20 mouse cellular contexts compared by ENCODE assay signal in the genomic region with DNA sequence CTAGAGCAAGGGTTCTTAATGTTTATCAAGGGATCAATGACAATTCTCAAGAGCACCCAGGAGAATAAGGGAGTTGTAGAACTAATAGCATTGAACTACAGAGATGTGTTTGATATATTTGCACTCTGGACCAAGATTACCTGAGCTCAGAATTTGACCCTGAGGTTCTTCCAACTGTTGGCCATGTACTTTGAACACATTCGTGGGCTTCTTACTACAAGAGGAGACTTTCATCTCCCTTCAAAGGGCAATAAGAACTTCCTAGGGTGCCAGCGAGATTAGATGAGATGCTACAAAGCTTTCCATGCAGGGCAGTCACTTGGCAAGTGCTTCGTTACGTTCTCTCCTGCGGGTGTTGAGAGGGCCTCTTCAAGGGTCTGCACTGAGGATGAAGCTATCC. TPM values are rescaled to one million over a fixed set of nuclear protein-coding genes. Genes with fewer than 3 reads are reported as not detected.
DNase-seq lines count a peak whose midpoint lies in the region; ATAC-seq and TF ChIP-seq lines count a peak whose summit lies in the region.
"Had no signal": no experiment of that assay in that cellular context is flagged by ENCODE, and none has a peak within 500 bp of the region (broad histone marks: within the 10 kb centered on the region; RNA-seq: fewer than 3 reads in every experiment).

No protein-coding gene starts in this region.

- H3K4me3 ChIP-seq in liver, embryonic 12.5 days: no peak overlapping the region
- H3K4me3 ChIP-seq in intestine, embryonic 15.5 days (replicated peaks): no peak overlapping the region
- no peak overlapping the region for H3K4me3 ChIP-seq in intestine, postnatal 0 days (ENCODE audit: low read depth, low read length)
- no peak overlapping the region for H3K4me3 ChIP-seq in small intestine, adult 2 months (ENCODE audit: low read depth, low read length)
- H3K4me3 ChIP-seq: embryonic facial prominence, embryonic 12.5 days; forebrain, embryonic 15.5 days; heart, adult 2 months; heart, embryonic 12.5 days; hindbrain, embryonic 10.5 days had no signal

- no peaks in the 10 kb centered on the region for H3K9me3 ChIP-seq in liver, embryonic 12.5 days (replicated peaks)
- no peaks in the 10 kb centered on the region for H3K9me3 ChIP-seq in intestine, embryonic 15.5 days
- no peaks in the 10 kb centered on the region for H3K9me3 ChIP-seq in intestine, postnatal 0 days (ENCODE audit: control insufficient read depth)
- H3K9me3 ChIP-seq: embryonic facial prominence, embryonic 12.5 days; forebrain, embryonic 15.5 days; heart, embryonic 12.5 days; hindbrain, embryonic 10.5 days had no signal

- no peaks in the 10 kb centered on the region for H3K36me3 ChIP-seq in liver, embryonic 12.5 days
- no peaks in the 10 kb centered on the region for H3K36me3 ChIP-seq in intestine, embryonic 15.5 days
- no peaks in the 10 kb centered on the region for H3K36me3 ChIP-seq in intestine, postnatal 0 days (ENCODE audit: control insufficient read depth, insufficient read depth)
- H3K36me3 ChIP-seq in small intestine, adult 2 months (ENCODE audit: control insufficient read depth, insufficient read depth, low read length): no peaks in the 10 kb centered on the region
- H3K36me3 ChIP-seq: embryonic facial prominence, embryonic 12.5 days; forebrain, embryonic 15.5 days; heart, embryonic 12.5 days; hindbrain, embryonic 10.5 days had no signal

- TF ChIP-seq POLR2A in small intestine, adult 2 months (IDR thresholded peaks at IDR 0.05; ENCODE audit: low read depth, low read length): no peak

- no peak for TF ChIP-seq CTCF in intestine, postnatal 0 days (IDR thresholded peaks at IDR 0.05; ENCODE audit: low read depth)
- TF ChIP-seq CTCF in small intestine, adult 2 months (IDR thresholded peaks at IDR 0.05; ENCODE audit: extremely low read depth, insufficient read length, insufficient replicate concordance, low read depth, low read length): no peak

- 0 out of 2 replicates have a peak overlapping the region, but pooled peaks have one; percentile 2 for H3K9ac ChIP-seq in liver, embryonic 12.5 days
- no peak overlapping the region for H3K9ac ChIP-seq in intestine, embryonic 15.5 days
- H3K9ac ChIP-seq in intestine, postnatal 0 days (ENCODE audit: low read depth, low read length): no peak overlapping the region
- H3K9ac ChIP-seq: embryonic facial prominence, embryonic 12.5 days; forebrain, embryonic 15.5 days; heart, embryonic 12.5 days had no signal

- WGBS in liver, embryonic 12.5 days (ENCODE audit: insufficient replicate concordance): 77% methylated on average over 5 of the region's 5 CpGs
- 75% methylated on average over 5 of the region's 5 CpGs for WGBS in intestine, embryonic 15.5 days
- WGBS in intestine, postnatal 0 days: 51% methylated on average over 5 of the region's 5 CpGs
- WGBS in small intestine, adult 2 months: 33% methylated on average over 5 of the region's 5 CpGs

- peaks cover 45% of the 10 kb centered on the region for H3K4me1 ChIP-seq in liver, embryonic 12.5 days
- peaks cover 7% of the 10 kb centered on the region for H3K4me1 ChIP-seq in intestine, embryonic 15.5 days (replicated peaks)
- H3K4me1 ChIP-seq in intestine, postnatal 0 days (replicated peaks; ENCODE audit: control insufficient read depth, insufficient read depth, low read length): peaks cover 7% of the 10 kb centered on the region
- peaks cover 17% of the 10 kb centered on the region for H3K4me1 ChIP-seq in small intestine, adult 2 months (ENCODE audit: control insufficient read depth, insufficient read depth, insufficient read length, low read length)
- H3K4me1 ChIP-seq: forebrain, embryonic 15.5 days had no signal

- ATAC-seq in liver, embryonic 12.5 days: no peak
- ATAC-seq in intestine, embryonic 15.5 days: peak; percentile 26; the same call in 1 of the 2 replicates
- ATAC-seq in intestine, postnatal 0 days: peak; percentile 70
- ATAC-seq: activated CD4-positive, CD25-positive, alpha-beta regulatory T cell, adult 4 months; forebrain, embryonic 15.5 days; Patski had no signal

- peak overlapping the region; percentile 53; the same call in 1 of the 2 replicates for H3K27ac ChIP-seq in liver, embryonic 12.5 days
- no peak overlapping the region for H3K27ac ChIP-seq in intestine, embryonic 15.5 days
- H3K27ac ChIP-seq in intestine, postnatal 0 days (ENCODE audit: low read depth, low read length): peak overlapping the region; percentile 95
- H3K27ac ChIP-seq in small intestine, adult 2 months (ENCODE audit: insufficient read depth, low read depth, low read length): peak overlapping the region; percentile 97
- H3K27ac ChIP-seq: embryonic facial prominence, embryonic 12.5 days; forebrain, embryonic 15.5 days; heart, adult 2 months; hindbrain, embryonic 10.5 days had no signal

- DNase-seq in liver: no peak
- DNase-seq in kidney, postnatal 14 days: no peak
- DNase-seq: adrenal gland, postnatal 14 days; cerebellum, adult 11-12 months; cerebellum, adult 9-10 months; cerebellum, postnatal 25 days; gastrocnemius, postnatal 10 days; heart, adult 2 months had no signal

- no peaks in the 10 kb centered on the region for H3K27me3 ChIP-seq in liver, embryonic 12.5 days (replicated peaks)
- H3K27me3 ChIP-seq in intestine, embryonic 15.5 days (replicated peaks): no peaks in the 10 kb centered on the region
- H3K27me3 ChIP-seq in intestine, postnatal 0 days (replicated peaks; ENCODE audit: control insufficient read depth, insufficient read depth, low read length): no peaks in the 10 kb centered on the region
- H3K27me3 ChIP-seq in small intestine, adult 2 months (ENCODE audit: control insufficient read depth, insufficient read depth, low read length): no peaks in the 10 kb centered on the region
- H3K27me3 ChIP-seq: embryonic facial prominence, embryonic 12.5 days; forebrain, embryonic 15.5 days; Patski had no signal

- H3K4me2 ChIP-seq in liver, embryonic 12.5 days: peak overlapping the region; percentile 26; the same call in 1 of the 2 replicates
- no peak overlapping the region for H3K4me2 ChIP-seq in intestine, embryonic 15.5 days (replicated peaks)
- H3K4me2 ChIP-seq in intestine, postnatal 0 days (replicated peaks; ENCODE audit: low read depth): 0 out of 2 replicates have a peak overlapping the region, but pooled peaks have one; percentile 17
- H3K4me2 ChIP-seq: embryonic facial prominence, embryonic 12.5 days; forebrain, embryonic 15.5 days; heart, embryonic 12.5 days had no signal

RNA-seq across cellular contexts. Expression of a gene that starts 4.2 kb away (rescaled TPM):
- 110 and 115 TPM in 2 replicates for polyA plus RNA-seq in liver, embryonic 12.5 days (2016; fragmentation: Nextera tagmentation; extraction: Ambion mirVana)
- 315 and 329 TPM in 2 replicates for polyA plus RNA-seq in intestine, embryonic 15.5 days (2015; fragmentation: Nextera tagmentation; extraction: Ambion mirVana)
- 1,862 and 1,917 TPM in 2 replicates for polyA plus RNA-seq in intestine, postnatal 0 days (2015; fragmentation: Nextera tagmentation; extraction: Ambion mirVana)
- 73.3 and 185 TPM in 2 replicates for polyA plus RNA-seq in small intestine, adult 2 months (2012; rRNA removed)

RNA-seq across cellular contexts. Expression of a gene that starts 6.5 kb away (rescaled TPM):
- 0.04 TPM in 1 of 2 replicates, not detected in the other for polyA plus RNA-seq in liver, embryonic 12.5 days (2016; fragmentation: Nextera tagmentation; extraction: Ambion mirVana)
- polyA plus RNA-seq in intestine, embryonic 15.5 days (2015; fragmentation: Nextera tagmentation; extraction: Ambion mirVana): not detected in 2 replicates
- 0.12 and 0.17 TPM in 2 replicates for polyA plus RNA-seq in intestine, postnatal 0 days (2015; fragmentation: Nextera tagmentation; extraction: Ambion mirVana)
- 0.03 TPM in 1 of 2 replicates, not detected in the other for polyA plus RNA-seq in small intestine, adult 2 months (2012; rRNA removed)
- polyA plus RNA-seq: activated CD4-positive, CD25-positive, alpha-beta regulatory T cell, adult 4 months; embryonic facial prominence, embryonic 12.5 days; forebrain, embryonic 11.5 days; forebrain, embryonic 15.5 days; heart, embryonic 16.5 days; hindbrain, embryonic 10.5 days had no signal
